Mouse (Mus musculus) heart, postnatal 4 days (tissue): ENCODE results near the gene Catsperz. TPM values are rescaled to one million over a fixed set of nuclear protein-coding genes. Genes with fewer than 3 reads are reported as not detected.

Experiments used
- DNase-seq: peaks from one replicate; pipeline ENCODE4 v3.0.0; 2021
- total RNA-seq, 2 experiments: library from RNA; stranded (reverse); gene quantifications; 2 replicates each; pipeline ENCODE4 v1.2.3; 2021

The Catsperz gene
- total RNA-seq, 2 experiments from 2014 or later, result not detected

DNA sequence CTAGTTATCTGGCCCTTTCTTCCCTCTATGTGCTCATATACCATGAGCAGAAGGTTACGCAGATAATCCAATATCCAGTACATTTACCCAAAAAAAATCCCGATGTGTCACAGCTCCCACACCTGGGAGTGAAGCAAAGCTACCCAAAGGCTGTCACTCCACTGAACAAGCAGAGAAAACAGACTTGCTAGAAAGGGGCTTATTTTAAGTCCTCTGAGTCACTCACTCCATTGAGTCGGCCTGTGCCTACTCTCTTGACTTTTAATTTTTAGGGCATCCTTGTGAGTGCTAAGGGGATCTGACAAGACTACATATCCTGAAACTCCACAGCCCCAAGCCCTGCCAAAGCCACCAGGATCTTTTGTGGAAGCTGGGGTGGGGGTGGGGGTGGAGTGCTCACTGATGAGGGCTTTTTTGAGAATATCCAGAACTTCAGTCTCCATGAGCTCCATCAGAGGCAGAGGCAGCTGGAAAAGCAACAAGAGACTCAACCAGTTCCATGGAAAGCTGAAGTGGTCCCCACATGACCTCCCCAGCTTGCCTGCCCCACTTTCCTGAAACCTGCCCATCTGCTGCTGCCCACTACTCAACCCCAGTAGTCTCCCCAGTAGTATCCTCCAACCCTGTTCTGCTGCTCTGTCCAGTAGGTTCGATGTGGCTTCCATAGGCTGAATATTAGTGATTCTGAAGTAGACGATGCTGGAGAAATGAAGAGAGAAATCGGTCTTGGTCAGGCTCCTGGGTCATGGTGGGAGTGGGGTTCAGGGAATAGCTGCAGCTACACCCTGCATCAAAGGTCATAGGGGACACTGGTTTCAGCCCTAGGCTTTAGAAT lies 2.1 kb downstream of the Catsperz start:
- no peak for DNase-seq

DNA sequence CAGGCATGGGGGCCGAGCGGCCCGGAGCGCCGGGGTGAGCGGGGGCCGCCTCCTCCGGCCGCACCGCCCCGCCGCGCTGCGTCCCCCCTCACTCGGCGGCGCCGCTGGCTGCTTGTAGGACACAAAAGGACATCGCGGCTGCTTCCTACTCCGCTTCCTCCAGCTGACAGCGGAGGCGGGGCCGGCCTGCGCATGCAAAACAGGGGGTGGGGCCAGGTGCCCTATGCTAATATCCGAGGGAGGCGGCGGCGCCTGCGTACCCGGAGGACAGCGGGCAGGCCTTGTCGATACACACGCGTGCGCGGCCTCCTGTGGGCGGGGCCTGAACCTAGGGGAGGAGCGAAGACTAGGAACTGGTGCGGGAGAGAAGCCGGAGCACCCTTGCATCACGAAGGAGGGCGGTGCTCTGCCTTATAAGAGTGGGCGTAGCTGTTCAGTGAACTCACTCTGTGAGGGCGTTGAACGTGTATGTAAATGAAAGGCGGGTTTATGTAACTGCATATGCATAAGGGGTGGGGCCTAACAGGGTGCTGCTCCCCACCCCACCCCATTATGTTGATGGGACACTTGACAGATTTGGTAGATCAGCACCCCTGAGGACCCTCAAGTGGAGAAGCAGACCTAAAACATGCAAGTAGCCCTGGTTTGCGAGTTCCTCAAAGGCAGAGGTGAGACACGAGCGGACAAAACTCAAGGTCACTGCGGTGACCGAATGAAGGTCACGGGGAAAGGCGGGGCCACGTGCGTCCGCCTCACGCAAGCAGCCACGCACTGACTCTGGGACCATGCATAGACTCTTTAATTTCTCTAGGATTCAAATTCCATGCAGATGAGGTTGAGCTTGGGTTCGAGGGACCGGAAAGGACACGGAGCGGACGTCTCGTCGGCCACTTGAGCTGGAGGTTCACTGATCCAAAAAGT lies 3.3 kb downstream of the Catsperz start, which contains the start of gene Esrra:
Gene Esrra (minus strand): TSS at position 167 of the 921 bp plus-strand sequence.
- DNase-seq, result peak; percentile 100

DNA sequence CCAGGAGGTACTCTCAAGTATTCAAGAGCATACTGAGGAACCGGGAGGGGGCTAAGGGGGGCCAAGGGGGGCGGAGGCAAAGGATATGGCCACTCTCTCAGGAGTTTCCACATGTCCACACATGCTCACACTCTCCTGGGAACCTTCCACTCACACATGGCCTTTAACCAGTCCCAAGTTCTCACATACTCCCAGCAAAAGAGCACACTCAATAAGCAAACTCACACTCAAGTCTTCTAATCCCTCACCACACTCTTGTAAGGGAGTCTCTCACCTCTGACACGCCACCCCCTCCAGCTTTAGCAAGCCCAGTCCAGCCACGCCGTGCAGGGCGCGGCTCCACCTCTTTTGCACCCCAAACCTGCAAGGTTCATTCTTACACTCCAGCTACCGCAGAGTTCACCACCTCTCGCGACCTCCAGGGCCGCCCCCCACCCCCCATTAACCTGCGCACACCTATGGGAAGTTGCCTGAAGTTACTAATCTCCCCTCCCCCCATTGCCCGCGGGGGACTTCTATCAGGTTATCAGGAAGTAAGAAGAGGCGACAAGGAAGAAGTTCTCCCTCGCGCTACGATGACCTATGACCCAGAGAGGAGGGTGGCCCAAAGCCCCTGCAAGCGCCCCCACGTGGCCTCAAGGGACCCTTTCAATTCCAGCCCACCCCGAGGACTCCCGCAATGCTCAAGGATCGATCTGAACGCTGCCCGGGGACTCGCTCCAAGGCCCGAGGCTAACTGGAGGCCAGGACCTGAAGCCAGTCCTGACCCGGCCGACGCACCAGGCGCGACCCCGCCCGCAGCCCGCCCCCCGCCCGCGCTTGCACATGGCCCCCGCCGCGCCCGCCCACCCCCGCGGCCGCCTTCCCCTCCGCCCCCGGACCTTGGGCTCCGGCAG lies 4.2 kb downstream of the Catsperz start:
- peak; percentile 63 for DNase-seq

DNA sequence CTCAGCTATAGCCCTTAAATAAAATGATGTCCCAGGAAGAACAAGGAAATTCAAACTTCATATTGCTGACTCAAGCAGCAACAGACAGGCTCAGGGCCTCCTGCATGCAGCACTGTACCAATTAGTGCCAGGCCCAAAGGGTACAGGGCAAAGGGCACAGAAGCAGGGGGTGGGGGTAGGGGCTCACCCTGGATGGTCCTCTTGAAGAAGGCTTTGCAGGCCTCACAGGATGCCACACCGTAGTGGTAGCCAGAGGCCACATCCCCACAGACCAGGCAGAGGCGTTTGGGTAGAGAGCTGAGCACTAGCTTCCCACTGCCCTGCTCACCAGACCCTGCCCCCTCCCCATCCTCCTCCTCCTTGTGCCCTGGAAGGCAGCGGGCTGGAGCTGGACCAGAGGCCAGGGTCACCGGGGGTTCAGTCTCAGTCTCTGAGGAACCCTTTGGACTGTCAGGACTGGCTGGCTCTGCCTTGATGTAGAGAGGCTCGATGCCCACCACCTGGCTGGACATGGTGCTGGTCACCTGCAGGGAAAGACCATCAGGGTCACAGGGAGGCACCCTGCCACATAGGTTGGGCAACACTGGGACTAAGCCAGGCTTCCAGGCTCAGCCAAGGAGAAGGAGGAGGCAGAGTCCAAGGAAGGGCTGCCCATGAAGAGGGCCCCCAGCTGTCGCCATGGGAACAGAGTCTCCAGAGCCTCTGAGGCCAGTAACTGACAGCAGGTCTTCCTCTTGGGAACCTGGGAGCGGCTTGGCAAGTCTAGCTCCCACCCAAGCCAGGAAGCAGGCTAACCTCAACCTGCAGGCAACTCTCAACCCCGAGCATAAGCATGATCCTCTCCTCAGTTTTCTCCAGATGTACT lies 5.1 kb downstream of the Catsperz start:
- DNase-seq, result peak; percentile 47

DNA sequence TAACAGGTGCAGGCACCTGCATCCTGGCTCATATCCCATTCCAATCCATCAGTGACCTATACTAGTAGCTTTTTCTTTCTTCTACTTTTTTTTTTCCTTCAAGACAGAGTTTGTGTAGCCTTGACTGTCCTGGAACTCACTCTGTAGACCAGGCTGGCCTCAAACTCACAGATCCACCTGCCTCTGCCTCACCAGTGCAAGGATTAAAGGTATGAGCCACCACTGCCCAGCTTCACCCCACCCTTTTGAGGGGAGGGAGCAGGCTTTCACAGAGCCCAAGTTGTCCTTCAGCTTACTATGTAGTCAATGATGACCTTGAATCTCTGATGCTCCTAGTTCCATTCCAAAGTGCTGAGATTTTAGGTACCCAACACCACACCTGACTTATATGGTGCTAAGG lies 5.7 kb downstream of the Catsperz start:
- DNase-seq, result no peak

DNA sequence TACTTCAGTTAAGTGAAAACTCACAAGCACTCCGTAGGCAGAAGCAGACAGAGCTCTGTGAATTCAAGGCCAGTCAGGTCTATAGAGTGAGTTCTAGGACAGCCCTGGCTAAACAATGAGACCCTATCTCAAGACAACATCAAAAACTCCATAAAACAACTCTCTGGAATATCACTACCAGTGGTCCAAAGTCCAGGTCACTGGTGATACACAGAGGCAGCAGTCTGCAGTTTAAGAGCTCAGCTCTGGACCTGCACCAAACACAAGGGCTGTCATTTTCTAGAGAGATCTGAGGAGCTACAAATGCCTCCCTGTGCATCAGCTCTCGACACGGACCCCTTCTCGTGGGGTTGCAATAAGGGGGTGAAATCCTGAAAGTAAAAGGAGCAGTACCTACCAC lies 6.9 kb downstream of the Catsperz start:
- DNase-seq, result no peak

DNA sequence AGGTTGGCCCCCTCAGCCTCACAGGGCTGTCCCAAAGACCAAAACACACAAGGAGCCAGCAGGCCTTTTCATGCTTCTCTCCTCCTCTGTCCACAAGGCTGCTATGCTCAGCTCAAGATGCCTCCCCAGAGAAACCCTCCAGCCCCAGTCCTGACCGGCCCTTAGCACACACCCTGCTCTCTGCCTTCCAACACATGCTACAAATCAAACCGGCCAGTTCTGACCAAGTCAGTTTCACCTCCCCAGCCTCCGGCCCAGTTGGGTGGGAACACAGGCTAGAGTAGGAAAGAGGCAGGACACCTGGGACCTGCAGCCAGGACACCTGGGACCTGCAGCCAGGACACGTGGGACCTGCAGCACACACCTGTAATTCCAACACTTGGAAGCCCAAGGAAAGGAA lies 8.7 kb downstream of the Catsperz start:
- no peak for DNase-seq

DNA sequence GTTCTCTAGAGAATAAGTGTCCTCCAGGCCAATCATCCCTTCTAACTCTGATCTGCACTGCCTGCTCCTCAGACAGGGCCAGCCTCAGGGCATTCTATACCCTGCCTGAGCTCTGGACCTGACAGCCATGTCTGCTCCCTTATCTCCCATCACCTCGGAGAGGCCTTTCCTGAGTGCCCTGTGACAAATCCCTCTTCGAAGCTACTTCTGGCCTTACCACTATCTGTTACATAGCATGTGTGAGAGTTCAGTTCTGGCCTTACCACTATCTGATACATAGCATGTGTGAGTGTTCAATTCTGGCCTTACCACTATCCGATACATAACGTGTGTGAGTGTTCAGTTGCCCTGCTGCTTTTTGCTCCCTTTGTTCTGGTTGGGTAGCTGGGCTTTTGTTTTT lies 9.9 kb downstream of the Catsperz start:
- no peak for DNase-seq

DNA sequence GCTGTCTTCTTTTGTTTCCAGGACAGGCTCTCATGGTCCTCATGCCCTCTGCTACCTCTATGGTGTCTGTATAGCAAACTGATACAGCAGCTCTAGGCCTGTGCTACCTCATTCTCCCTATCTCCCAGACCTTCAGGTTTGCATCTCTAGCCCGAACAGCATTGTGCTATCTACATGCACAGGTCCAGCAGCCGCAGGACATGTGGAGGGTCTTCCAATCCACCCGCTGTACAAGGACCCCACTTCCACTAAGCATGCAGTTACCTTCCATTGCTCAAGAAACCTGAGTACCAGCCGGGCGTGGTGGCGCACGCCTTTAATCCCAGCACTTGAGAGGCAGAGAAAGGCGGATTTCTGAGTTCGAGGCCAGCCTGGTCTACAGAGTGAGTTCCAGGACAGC lies 10.6 kb downstream of the Catsperz start:
- no peak for DNase-seq

DNA sequence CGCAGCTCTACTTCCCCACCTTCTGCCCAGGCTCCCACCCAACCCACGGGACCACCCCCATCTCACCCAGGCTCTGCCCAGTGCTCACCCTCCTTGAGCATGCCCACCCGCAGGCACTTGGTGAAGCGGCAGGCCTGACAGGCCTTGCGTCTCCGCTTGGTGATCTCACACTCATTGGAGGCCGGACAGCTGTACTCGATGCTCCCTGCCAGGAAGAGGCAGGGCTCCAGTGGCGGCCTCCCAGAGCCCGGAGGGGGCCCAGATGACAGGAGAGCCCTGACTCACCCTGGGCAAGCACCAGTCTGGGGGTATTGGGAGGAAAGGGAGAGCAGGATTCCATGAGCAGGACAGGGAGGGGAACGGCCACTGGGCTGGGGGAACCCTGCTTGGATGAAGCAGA lies 11.2 kb downstream of the Catsperz start:
- DNase-seq, result peak; percentile 57

DNA sequence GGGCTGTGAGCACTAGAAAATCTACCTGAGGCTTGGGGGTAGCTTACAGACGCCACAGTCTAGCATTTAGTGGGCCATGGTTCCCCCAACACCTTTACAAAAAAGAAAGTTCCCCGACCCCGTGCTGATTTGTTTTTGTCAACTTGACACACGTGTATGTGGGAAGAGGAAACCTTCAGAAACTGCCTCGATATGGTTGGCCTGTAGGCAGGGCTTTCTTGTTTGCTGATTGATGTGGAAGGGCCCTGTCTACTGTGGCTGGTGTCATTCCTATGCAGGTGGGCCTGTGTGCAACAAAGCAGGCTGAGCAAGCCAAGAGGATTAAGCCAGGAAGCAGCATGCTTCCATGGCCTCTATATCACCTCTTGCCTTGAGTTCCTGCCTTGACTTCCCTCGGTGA lies 12.1 kb downstream of the Catsperz start:
- no peak for DNase-seq

DNA sequence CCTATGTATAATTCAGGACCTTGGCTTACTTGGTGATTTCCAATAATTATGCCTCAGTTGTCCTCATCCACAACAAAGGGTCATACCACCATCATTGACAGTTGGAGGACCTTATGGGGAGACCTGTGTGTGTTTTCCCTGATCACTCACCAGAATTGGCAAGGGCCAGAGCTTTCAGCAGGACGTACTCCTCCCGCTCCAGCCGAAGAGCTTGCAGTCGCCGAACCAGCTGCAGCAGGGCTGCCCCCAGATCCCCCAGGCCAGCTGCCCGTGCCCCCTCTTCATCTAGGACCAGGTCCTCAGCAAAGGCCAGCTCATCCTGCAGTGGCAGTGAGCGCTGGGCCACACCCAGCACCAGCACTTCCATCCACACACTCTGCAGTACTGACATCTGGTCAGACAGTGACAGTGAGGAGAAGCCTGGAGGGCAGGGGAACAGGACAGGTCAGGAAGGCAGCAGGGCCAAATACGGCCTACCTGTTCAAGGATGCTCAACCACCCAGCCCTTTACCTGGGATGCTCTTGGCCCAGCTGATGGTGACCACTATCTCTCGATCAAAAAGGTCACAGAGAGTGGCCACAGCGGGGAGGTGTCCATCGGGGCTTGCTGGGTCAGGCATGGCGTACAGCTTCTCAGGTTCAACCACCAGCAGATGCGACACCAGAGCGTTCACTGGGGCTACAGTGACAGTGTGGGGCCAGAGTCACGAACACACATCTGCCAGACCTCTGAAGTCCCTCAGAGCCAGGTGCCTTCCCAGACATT lies 12.8 kb downstream of the Catsperz start:
- DNase-seq, result no peak

DNA sequence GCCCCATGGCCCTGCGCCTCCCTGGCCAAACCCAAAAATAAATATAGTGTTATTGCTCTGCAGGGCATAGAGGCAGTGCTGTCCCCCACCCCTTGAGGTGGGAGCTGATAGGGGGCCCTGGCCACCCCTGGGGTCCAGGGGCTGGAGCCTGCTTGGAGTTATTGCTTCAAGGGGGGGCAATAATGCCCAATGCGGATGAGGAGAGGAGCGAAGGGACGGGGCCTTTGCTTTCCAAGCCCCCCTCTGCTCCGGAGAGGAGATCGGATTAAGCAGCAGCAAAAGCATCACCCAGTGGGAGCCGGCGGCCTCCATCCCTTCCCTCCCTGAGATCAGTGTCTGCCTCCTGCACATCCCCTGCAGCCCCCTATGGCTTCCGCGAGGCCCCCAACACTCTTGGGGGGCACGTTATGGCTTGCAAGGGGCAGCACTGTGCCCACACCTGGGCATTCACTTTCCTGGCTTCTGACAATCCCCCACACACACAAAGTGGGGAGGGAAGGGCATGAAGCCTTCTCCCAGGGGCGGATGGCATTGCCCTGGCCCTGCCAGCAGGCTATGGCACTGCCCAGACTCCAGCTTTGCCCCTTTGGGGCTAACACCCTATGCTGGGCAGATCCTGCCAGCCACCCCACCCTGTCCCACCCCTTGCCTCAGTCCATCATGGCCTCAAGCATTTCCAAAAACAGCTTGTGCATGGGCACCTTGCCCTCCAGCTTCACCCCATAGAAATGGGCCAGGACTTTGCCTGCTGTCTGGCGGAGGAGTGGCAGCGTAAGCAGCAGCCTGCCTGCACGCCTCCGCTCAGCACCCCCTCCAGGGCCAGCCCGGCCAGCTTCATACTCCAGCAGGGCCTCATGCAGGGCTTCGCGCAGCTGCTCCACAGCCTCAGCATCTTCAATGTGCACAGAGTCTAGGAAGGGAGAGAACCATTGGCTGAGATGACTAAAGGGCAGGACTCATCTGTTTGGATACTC lies 13.8 kb downstream of the Catsperz start:
- no peak for DNase-seq

DNA sequence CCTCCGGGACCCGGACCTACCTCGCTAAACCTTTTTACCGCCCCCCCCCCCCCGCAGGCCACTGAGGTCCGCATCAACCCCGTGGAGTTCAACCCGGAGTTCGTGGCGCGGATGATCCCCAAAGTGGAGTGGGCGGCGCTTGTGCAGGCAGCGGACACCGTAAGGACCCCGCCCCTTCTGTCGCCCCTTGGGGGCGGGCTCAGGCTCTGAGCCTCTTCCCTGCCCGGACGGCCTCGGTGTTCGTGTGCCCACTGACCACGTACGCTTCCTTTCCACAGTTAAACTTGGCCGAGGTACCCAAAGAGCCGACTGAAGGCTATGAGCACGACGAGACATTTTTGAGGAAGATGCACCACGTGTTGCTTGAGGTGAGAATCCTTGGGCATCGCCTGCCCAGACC lies 14.9 kb downstream of the Catsperz start:
- DNase-seq, result peak; percentile 62

DNA sequence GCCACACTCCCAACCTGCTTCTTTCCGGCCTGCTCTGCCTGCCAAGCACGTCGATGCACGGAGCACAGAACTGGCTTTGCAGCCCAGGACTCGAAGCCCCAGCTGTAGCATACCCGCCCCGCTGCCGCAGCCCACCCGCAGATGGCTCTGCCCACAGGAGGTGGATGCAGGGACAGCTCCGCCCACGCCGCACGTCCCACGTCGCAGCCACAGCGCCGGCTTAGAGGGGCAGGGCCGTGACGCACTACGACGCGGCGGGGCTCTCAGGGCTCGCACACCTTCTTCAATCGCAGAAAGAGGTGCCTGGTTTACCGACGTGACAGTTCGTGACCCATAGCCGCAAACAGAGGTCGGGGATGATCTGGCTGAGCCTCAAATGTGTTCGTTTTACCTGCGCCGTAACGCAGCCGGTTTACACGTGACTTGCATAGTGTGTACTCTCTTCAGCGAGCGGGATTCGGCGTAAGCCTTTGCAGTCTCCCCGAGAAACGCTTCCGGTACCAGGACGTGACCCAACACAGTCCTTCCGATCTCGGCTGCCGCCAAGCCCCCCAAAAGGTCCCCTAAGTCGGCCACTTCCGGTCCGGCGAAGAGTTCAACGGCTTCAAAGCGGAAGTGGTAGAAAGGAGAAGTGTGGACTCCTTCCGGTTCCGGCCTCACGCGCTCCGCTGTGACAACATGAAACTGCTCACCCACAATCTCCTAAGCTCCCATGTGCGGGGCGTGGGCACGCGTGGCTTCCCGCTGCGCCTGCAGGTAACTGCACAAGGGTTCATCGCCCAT lies 15.5 kb downstream of the Catsperz start, which contains the start of the genes Trmt112 and Prdx5:
Gene Trmt112 (plus strand): TSS at position 192 of the 783 bp plus-strand sequence.
Gene Prdx5 (minus strand): TSS at position 600 of the 783 bp plus-strand sequence.
- peak; percentile 90 for DNase-seq

DNA sequence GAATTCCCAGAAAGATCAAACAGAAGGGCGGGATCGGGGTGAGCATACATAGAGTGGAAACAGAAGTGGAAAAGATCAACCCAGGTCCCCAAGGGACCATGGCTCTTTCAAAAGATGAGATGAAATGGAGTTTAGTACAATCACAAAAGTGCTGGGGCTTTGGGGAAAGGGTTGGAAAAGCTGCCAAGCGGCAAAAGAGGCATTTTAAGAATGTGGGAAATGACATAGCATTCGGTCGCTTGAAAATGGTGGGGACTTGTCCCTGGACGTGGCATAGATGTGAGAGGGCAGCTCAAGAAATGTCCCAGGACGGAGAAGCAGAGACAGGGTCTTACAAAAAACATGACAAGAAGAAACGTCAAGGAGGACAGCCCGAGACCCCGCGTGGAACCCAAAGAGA lies 16.2 kb downstream of the Catsperz start:
- no peak for DNase-seq

DNA sequence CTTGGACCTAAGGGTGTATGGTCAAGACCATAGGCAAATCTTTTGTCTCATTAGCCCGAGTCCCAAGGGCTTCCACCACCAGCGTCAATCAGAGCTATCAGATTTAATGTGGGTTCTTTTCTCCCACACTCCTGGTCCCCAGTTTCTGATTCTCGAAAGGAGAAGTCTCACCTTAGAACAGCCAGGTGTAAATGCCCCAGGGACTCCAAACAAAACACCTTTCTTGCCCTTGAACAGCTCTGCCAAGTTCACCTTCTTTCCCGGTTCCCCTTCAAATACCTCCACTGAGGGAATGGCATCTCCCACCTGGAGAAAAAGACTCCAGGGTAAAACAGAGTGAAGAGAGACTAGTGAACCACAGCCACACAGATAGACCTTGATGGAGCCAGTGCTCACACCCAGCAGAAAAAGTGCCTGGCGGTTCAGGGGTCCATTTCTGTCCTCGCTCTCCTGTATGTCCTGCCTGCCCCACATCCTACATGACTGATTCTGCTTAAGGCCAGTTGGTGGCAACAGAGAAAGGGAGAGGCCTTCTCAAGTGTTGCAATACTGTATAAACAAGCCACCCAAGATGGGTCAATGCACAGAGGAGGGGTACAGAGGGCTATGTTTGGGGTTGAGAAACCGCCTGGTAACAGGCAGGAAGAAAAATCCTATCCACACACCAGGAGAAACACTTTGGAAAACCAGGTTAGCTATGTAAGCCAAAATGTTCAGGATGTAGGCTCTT lies 17.2 kb downstream of the Catsperz start:
- DNase-seq, result no peak

DNA sequence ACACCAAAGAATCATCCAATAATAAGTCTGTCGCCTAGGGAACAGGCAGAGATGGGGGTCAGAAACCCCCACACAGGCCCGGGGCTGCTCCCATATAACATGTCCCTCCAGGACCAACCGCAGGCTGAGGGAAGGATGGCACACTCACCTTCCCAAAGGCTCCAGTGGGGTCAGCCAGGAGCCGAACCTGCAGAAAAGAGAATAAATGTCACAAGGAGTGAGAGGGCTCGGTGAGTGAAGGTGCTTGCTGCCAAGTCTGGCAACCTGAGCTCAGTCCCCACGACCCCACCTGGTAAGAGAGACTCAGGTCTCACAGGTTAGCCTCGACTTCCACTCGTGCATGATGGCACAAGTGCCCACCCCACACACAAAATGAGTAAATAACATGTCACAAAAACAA lies 18.1 kb downstream of the Catsperz start:
- no peak for DNase-seq
